Mouse (Mus musculus): ENCODE measurements around the gene Ppp1r14c.
A peak's percentile ranks its signal among the peaks of the same experiment; 100 is the strongest.
"Not testable (repeated sequence)": the region's sequence is repeated elsewhere in the genome, so short reads cannot be mapped to it uniquely, and the experiment has no call there.

Gene Ppp1r14c

DNA sequence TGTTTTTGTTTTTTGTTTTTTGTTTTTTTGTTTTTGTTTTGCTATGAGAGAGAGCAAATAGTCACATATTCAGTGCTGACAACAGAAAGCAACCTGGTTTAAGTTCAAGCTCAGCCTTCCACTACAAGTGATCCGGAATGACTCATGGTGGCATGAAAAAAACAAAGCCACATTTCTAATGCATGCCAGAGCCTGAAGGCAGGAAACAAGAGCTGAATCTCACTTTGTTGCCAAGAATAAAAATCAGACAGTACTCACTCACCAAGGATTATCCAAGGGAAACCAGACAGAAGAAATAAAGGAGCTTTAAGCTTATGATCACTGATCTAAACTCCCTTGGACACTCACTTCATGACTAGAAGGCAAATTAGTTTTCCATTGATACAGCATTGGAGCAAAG, 110.8 kb downstream of the Ppp1r14c start:
- no peak for DNase-seq

DNA sequence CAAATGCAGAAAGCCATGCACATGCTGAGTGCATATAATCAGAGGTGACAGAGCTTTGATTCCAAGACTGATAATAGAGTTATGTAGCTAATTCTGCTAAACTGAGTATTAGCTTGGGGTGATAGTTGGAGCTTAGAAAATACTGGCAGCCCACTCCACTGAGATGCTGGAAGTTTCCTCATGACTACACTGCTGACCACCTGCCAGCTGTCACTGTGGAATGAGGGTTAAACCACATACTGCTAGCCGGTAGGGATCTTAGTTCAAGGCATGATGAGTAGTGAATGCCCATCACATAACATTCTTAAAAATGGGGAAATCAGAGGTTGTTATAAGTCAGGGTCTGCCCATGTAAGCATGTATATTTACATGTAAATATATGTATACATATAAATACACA, 113.9 kb downstream of the Ppp1r14c start:
- no peak for DNase-seq

GRCm38 (mm10) chr10:3490052-3490451, 124.2 kb downstream of the Ppp1r14c start:
- no peak for DNase-seq

GRCm38 (mm10) chr10:3496791-3497190, 130.9 kb downstream of the Ppp1r14c start:
- DNase-seq, result no peak

GRCm38 (mm10) chr10:3500846-3501245, 135.0 kb downstream of the Ppp1r14c start:
- not testable (repeated sequence) for DNase-seq

- peak; percentile 40 for DNase-seq
These were observed 141.8 kb downstream of the Ppp1r14c start for GRCm38 (mm10) chr10:3507484-3508221.

DNA sequence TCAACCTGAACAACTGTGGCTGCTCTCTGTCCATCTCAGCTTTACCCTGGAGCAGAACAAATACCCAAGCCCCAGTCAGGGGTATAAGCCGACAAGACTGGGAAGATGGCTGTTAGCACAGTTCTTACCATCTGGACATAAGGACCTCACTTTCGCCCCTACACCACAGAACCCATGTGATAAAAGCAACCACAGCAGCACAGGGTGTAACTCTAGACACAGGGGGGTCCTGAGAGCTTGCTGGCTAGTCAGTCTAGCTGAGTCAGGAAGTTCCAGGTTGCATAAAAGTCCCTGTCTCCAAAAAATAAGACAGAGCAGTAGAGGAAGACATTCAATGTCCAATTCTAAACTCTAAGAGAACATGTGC, 142.3 kb downstream of the Ppp1r14c start:
- no peak for DNase-seq

GRCm38 (mm10) chr10:3508746-3509145, 142.9 kb downstream of the Ppp1r14c start:
- no peak for DNase-seq

DNA sequence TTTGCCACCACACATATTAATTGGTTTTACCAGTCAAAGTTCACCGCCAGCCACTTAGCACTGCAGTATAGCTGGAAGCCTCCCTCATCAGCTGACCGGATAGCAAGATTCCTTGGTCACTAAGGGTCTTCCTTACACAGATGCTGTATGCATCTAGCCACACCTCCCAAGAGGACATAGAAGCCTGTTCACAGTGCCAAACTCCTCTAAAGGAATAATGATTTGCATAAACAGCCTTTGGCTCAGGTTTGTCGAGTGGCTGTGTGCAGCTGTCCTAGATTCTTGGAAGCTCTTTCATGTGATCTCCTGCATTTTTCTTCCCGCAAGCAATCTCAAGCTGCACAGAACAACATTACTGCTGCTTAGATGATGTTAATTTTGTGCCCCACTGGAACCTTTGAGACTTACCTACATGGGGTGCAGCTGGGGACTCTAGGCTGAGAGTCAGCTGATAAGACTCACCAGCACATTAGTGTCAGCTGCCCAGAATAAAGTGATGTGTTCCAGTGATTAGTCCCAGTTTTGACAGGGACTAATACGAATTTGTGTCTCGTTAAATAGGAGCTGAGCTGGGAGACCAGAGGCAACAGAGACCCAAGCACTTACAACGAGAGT, 143.9 kb downstream of the Ppp1r14c start:
- DNase-seq, result no peak

- DNase-seq, result no peak
These were observed 144.6 kb downstream of the Ppp1r14c start for GRCm38 (mm10) chr10:3510486-3510885.

DNA sequence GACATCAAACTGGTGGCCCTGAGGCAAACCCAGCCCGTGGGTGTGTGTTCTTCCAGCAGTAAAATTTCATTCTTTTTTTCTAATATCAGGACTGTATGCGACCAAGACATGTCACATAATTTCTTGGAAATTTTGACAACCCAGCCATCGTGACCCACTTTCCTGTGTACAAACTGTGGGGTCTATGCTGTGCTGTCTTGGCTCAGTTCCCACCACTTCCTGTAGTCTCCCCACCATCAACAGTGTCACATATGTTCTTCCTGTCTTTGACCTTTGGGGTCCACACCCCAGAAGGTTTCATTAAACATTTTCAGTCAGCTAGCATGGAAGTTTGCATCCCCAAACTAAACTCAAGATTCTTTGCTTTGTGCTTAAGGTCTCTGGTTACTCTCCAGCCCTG, 145.5 kb downstream of the Ppp1r14c start:
- DNase-seq, result no peak

DNA sequence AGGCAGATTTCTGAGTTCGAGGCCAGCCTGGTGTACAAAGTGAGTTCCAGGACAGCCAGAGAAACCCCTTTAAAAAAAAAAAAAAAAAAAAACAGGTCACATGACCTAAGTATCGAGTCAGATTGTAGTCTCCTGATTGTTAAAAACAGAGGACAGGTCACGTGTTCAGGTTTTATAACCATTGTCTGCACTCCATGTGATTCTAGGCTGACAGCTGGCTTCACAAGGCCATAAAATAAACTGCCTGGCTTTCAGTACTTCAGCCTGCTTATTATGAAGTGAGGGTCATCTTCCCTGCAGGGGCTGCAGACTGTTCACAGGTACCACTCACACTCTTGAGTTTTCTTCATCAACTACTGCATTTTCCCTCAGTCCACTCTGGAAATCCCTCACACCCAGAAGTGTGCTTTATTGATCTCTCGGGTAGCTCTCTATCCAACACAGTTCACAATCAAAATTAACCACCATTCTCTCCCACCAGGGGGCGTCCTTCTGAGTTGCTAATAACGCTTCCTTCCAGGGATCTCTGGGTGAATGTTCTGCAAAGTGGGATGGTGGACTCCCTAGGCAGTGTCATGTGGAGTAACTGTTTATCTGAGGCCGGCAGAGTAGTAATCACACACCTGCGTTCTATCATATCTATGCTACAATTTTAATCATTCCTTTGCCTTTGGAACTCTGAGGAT, 146.9 kb downstream of the Ppp1r14c start:
- DNase-seq, result peak; percentile 11

DNA sequence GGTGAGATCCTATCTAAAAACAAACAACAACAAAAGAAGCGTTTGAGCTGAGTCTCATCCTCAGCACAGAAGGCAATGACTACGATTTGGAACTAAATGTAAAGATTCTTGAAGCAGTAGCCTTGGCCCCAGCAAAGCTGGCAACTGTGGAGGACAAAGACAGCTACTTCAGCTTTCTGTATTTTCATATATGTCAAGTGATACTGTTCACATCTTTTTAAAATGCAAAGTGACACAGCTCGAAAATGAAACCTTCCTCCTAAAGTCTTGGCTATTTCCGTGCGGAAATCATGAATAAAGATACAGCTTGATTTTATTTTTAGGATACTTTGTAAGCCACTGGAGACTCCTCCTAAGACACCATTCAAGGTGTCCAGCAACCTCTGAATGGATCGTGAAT, 148.1 kb downstream of the Ppp1r14c start:
- DNase-seq, result no peak

All from kidney, adult 18-20 months (tissue).